Mouse (Mus musculus) retina, postnatal 1 day (tissue): ENCODE data around the gene Tbc1d8b.

Experiments used
- DNase-seq: peaks from one replicate; pipeline ENCODE4 v3.0.0-alpha.2; 2012

The Tbc1d8b gene

DNA sequence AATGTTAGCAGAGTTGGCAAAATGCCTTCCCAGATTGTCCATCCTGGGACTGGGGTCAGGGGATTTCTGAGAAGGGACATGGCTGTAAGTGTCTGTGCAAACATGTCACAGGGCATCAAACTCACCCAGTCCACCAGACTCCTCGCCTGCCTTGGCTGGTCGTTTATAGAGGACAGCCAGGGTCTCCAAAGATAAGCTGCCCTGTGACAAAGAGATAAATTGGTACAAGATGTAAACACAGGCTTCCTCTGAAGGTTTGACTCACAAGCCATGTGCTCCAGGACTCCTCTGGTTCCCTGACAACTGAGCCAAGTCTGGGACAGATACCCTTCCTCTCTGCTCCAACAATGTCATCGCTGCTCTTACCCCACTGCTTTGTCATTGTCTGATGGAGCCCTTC, 96.2 kb downstream of the Tbc1d8b start:
- no peak for DNase-seq

GRCm38 (mm10) chrX:139781563-139781962, 96.8 kb downstream of the Tbc1d8b start:
- no peak for DNase-seq

DNA sequence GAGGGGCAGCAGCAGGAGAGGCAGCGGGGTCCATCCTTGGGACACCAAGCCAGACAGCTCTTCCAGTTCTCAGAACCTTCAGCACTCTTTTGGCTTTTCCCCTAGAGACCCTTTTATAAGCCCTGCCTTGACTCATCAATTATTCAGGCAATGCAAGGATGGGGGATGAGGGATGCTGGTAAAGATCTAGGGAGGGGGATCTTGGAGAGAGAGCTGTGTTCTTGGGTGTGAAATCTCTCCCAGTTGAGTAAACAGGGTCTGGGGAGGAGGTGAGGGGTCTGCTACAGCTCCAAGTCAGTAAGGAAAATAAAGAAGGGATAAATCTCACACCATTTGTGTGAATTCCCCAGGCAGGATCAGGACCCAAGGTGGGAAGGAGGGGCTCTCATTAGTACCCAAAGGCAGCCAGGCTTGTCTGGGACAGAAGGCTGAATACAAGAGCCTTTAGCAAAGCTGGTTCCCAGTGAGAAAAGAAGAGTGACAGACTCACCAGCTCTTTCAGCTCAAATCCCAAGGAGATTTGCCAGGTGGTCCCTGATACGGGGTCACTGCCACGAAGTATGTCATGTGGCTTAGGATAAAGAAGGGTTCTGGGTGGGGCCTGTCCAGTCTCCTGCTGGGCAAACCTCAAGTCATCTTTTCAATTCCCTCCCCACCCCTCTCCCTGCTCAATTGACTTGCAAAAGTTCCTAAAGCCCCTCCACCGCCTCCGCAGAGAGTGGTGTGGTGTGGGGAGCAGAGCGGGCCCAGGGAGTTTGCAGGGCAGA, 97.7 kb downstream of the Tbc1d8b start, which contains the start of gene Ripply1:
Gene Ripply1 (minus strand): TSS at position 76 of the 767 bp plus-strand sequence.
- DNase-seq, result no peak

DNA sequence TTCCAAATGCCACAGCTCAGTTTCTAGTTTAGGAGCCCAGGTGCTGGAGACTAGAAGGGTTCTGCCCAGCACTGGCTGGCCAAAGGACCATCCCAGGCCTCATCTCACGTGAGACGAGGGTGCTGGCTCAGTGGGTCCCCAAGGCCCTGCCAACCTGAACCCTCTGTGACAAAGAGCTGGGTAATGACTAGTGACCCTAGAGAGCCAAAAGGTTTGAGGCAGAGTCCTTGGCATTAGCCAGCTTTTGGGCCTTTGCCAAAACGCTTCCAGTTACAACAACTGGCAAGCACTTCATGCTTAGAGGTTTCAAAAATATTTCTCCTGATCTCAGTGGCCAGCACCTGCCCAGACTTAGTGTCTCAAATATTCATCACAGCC, 98.2 kb downstream of the Tbc1d8b start:
- DNase-seq, result no peak

- DNase-seq, result no peak
These were observed 101.0 kb downstream of the Tbc1d8b start for GRCm38 (mm10) chrX:139785764-139786163.

GRCm38 (mm10) chrX:139794072-139794845, 109.5 kb downstream of the Tbc1d8b start:
- DNase-seq, result no peak

GRCm38 (mm10) chrX:139796037-139796436, 111.2 kb downstream of the Tbc1d8b start:
- DNase-seq, result no peak

GRCm38 (mm10) chrX:139797875-139798274, 113.1 kb downstream of the Tbc1d8b start:
- no peak for DNase-seq

DNA sequence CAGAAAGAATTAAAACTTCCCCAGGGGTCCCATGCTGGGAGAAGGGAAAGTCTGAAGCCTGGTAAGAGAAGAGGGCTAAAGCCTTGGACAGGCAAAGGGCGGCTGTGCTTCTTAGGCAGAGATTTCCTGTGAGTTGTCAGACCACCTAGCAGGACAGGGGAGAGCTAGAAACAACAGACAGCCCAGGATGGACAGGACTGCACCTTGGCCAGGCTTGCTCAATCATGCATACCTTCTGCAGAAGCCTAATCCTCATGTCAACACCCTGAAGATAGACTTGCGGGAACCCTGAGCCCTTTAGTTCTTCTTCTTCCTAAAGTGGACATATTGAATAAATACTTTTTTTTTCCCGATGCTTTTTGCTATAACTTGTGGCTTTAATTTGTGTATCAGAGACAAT, 115.2 kb downstream of the Tbc1d8b start:
- DNase-seq, result no peak

DNA sequence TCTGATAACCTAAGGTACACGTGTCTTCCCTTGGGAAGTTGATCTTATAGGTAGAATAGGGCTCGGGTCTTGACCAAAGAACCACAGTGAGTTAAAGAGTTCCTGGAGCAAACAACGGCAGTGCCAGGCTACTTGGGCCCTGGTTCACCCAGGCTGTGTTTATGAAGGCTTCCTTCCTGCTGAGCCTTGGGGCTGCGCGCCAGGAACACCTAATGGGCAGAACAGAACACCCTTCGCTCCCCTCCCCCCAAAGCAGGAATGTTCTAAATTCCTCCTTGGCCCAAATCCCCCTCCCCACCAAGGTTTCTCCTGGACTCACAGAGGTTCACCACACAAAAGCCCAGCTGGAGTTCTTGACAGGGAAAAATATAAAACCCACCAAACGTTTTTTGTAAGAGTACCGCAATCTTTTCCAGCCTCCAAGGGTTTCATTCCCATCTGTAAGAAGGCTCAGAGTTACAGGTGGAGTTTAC, 115.6 kb downstream of the Tbc1d8b start, which contains the start of gene Cldn2:
Gene Cldn2 (plus strand): TSS at position 423 of the 473 bp plus-strand sequence.
- no peak for DNase-seq
